Mouse (Mus musculus): ENCODE measurements around the gene Cnp. TPM values are rescaled to one million over a fixed set of nuclear protein-coding genes. Genes with fewer than 3 reads are reported as not detected.

Gene Cnp
- total and polyA plus RNA-seq, 3 experiments: 19.0 to 20.8 TPM; not detected in 1

- TF ChIP-seq MYC (IDR thresholded peaks at IDR 0.05; ENCODE audit: low read depth, low read length) (no peak; the same call in 1 of the 2 replicates), ZC3H11A (IDR thresholded peaks at IDR 0.05; ENCODE audit: low read depth, low read length) (no peak), SIN3A (IDR thresholded peaks at IDR 0.05; ENCODE audit: low read length) (peak; percentile 12), HCFC1 (IDR thresholded peaks at IDR 0.05; ENCODE audit: low read depth, low read length) (peak; percentile 88)
Measured at GRCm38 (mm10) chr11:100619485-100619975, 44.8 kb downstream of the Cnp start (continued).

DNA sequence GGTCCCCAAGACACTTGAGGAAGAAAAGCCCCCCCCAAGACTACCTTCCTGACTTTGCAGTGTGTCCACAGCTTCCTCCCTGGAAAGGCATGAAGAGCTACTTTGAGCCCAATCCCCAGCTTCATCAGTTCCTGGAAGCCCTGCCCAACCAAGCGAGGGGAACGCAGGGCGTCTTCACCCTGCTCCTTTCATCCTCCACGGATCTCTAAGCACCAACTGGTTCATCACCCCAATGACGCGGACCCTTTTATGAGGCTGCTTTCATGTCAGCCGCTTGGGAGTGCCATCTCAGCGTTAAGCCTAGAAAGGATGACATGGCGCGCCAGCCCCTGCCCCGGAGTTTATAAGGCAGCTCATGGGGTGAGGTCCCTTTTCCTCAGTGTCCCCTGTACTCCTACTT is 45.3 kb downstream of the Cnp start, which contains the start of gene Dnajc7:
Gene Dnajc7, minus strand, starts transcription at position 187 of the 400 bp plus-strand sequence.
- TF ChIP-seq GABPA (IDR thresholded peaks at IDR 0.05; ENCODE audit: low read depth, low read length) (no peak), HCFC1 (IDR thresholded peaks at IDR 0.05; ENCODE audit: low read depth, low read length) (no peak), POLR2AphosphoS2 (IDR thresholded peaks at IDR 0.05; ENCODE audit: low read length) (no peak), RAD21 (IDR thresholded peaks at IDR 0.05; ENCODE audit: low read depth, low read length) (no peak), SMC3 (IDR thresholded peaks at IDR 0.05; ENCODE audit: low read depth, low read length) (no peak), TCF12 (IDR thresholded peaks at IDR 0.05; ENCODE audit: low read depth, low read length) (no peak), MYB (IDR thresholded peaks at IDR 0.05; ENCODE audit: low read depth, low read length) (no peak), MXI1 (IDR thresholded peaks at IDR 0.05; ENCODE audit: low read depth, low read length) (no peak)
- H3K9me3 ChIP-seq (replicated peaks; ENCODE audit: insufficient read depth, low read length): no peaks in the 10 kb centered on the region
- H3K4me3 ChIP-seq (ENCODE audit: control insufficient read depth in 1 of 2, insufficient read depth in 1 of 2, low read depth in 2 of 2, low read length in 2 of 2): peak within 1 kb of the TSS; percentile 87 to 94
- peak within 1 kb of the TSS; percentile 86 for H3K27ac ChIP-seq (ENCODE audit: control insufficient read depth, low read depth, low read length)
- H3K9ac ChIP-seq (ENCODE audit: control insufficient read depth, low read depth, low read length, poor library complexity, severe bottlenecking): peak within 1 kb of the TSS; percentile 94
- no peaks in the 10 kb centered on the region for H3K27me3 ChIP-seq (ENCODE audit: control insufficient read depth in 1 of 2, insufficient read depth in 2 of 2, low read length in 2 of 2)
- H3K36me3 ChIP-seq (ENCODE audit: control insufficient read depth in 1 of 2, insufficient read depth in 2 of 2, low read length in 2 of 2): peaks cover 4 to 33% of the 10 kb centered on the region in 2 experiments
- no peak for DNase-seq (ENCODE audit: low read depth, low spot score)
- H3K4me1 ChIP-seq (ENCODE audit: control insufficient read depth in 1 of 2, insufficient read depth in 2 of 2, low read length in 2 of 2): peaks cover 5 to 32% of the 10 kb centered on the region in 2 experiments
- H3K79me2 ChIP-seq (ENCODE audit: control insufficient read depth, insufficient read depth, low read length, poor library complexity): peaks cover 47% of the 10 kb centered on the region

DNA sequence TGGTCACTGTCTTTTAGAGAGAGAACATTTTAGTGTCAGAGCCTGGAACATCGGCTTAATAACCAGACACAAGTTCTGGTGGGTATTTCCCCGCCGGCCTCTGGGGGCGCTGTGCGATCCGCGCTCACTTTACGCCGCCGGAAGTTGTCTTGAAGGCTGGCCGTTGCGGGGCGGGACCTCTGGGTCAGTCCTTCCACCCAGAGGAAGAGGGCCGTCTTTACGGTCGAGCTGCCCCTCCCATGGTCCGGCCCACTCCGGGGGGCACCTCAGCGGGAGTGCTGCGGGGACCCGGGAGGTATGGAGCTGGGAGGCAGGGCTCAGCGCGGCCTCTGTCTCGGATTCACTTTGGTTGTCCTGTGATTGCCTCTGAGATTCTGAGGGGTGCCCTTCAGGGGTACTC is 48.0 kb downstream of the Cnp start:
- Histone ChIP-seq H3K9ac (ENCODE audit: control insufficient read depth, low read depth, low read length, poor library complexity, severe bottlenecking) (peak overlapping the region; percentile 91), H3K27me3 (ENCODE audit: control insufficient read depth in 1 of 2, insufficient read depth in 2 of 2, low read length in 2 of 2) (no peaks in the 10 kb centered on the region), H3K27ac (ENCODE audit: control insufficient read depth, low read depth, low read length) (peak overlapping the region; percentile 74), H3K9me3 (replicated peaks; ENCODE audit: insufficient read depth, low read length) (no peaks in the 10 kb centered on the region), H3K79me2 (ENCODE audit: control insufficient read depth, insufficient read depth, low read length, poor library complexity) (peaks cover 24% of the 10 kb centered on the region), H3K4me3 (ENCODE audit: control insufficient read depth in 1 of 2, insufficient read depth in 1 of 2, low read depth in 2 of 2, low read length in 2 of 2) (peak overlapping the region; percentile 74 to 88), H3K4me1 (ENCODE audit: control insufficient read depth in 1 of 2, insufficient read depth in 2 of 2, low read length in 2 of 2) (peaks cover 4 to 40% of the 10 kb centered on the region in 2 experiments), H3K36me3 (ENCODE audit: control insufficient read depth in 1 of 2, insufficient read depth in 2 of 2, low read length in 2 of 2) (peaks cover 0 to 37% of the 10 kb centered on the region in 2 experiments; a peak in 3 of 4 replicates)
- peak; percentile 99 for DNase-seq (ENCODE audit: low read depth, low spot score)
- TF ChIP-seq TAL1 (IDR thresholded peaks at IDR 0.05; ENCODE audit: low read length) (no peak), TCF12 (IDR thresholded peaks at IDR 0.05; ENCODE audit: low read depth, low read length) (peak; percentile 82), RAD21 (IDR thresholded peaks at IDR 0.05; ENCODE audit: low read depth, low read length) (no peak), MEF2A (IDR thresholded peaks at IDR 0.05; ENCODE audit: extremely low read depth, insufficient replicate concordance, low read depth, low read length, poor library complexity, severe bottlenecking) (no peak), POLR2AphosphoS5 (IDR thresholded peaks at IDR 0.05; ENCODE audit: borderline replicate concordance, low read depth, low read length) (no peak), POLR2AphosphoS2 (IDR thresholded peaks at IDR 0.05; ENCODE audit: low read length) (peak; percentile 68; the same call in 1 of the 2 replicates), E2F4 (IDR thresholded peaks at IDR 0.05; ENCODE audit: borderline replicate concordance, low read depth, low read length) (no peak; the same call in 1 of the 2 replicates), JUND (IDR thresholded peaks at IDR 0.05; ENCODE audit: low read depth, low read length) (no peak), ZKSCAN1 (IDR thresholded peaks at IDR 0.05; ENCODE audit: low read depth, low read length) (no peak), SIN3A (IDR thresholded peaks at IDR 0.05; ENCODE audit: low read length) (peak; percentile 92), USF2 (IDR thresholded peaks at IDR 0.05; ENCODE audit: borderline replicate concordance in 1 of 2, insufficient read depth in 1 of 2, low read depth in 1 of 2, low read length in 2 of 2) (no peak), ZC3H11A (IDR thresholded peaks at IDR 0.05; ENCODE audit: low read depth, low read length) (no peak), ZMIZ1 (IDR thresholded peaks at IDR 0.05; ENCODE audit: low read depth, low read length) (peak; percentile 65), KAT2A (conservative IDR thresholded peaks at IDR 0.05; ENCODE audit: low read depth, low read length) (peak; percentile 88; the same call in 1 of the 2 replicates), MAZ (IDR thresholded peaks at IDR 0.05; ENCODE audit: low read depth, low read length) (peak; percentile 91; the same call in 1 of the 2 replicates), USF1 (IDR thresholded peaks at IDR 0.05; ENCODE audit: low read depth, low read length) (peak; percentile 28; the same call in 1 of the 2 replicates), CTCF (IDR thresholded peaks at IDR 0.05 in 2 of 3, conservative IDR thresholded peaks at IDR 0.05 in 1 of 3; ENCODE audit: control insufficient read depth in 1 of 3, insufficient read depth in 1 of 3, low read depth in 2 of 3, low read length in 3 of 3, poor library complexity in 1 of 3, severe bottlenecking in 1 of 3) (peak; percentile 80 to 99 (median 98)), ELF1 (IDR thresholded peaks at IDR 0.05; ENCODE audit: low read depth, low read length) (peak; percentile 84), CHD2 (IDR thresholded peaks at IDR 0.05; ENCODE audit: low read length) (no peak), BHLHE40 (IDR thresholded peaks at IDR 0.05; ENCODE audit: borderline replicate concordance, low read depth, low read length) (no peak), ZNF384 (IDR thresholded peaks at IDR 0.05; ENCODE audit: low read depth, low read length) (no peak), NELFE (IDR thresholded peaks at IDR 0.05; ENCODE audit: low read depth, low read length) (peak; percentile 87)

Measured in MEL (cell line).